In genomic region chr8:38747134-38747533, GRCm38 (mm10) we compare ENCODE assay signal across 11 mouse cellular contexts.
DNase-seq lines count a peak whose midpoint lies in the region; ATAC-seq and TF ChIP-seq lines count a peak whose summit lies in the region.
"Had no signal": no experiment of that assay in that cellular context is flagged by ENCODE, and none has a peak within 500 bp of the region (broad histone marks: within the 10 kb centered on the region; RNA-seq: fewer than 3 reads in every experiment).

No protein-coding gene starts in this region.

- no peak overlapping the region for H3K4me3 ChIP-seq in liver, postnatal 0 days (ENCODE audit: low read depth, low read length)
- H3K4me3 ChIP-seq: embryonic facial prominence, embryonic 12.5 days; stomach, embryonic 15.5 days had no signal

- no peaks in the 10 kb centered on the region for H3K27me3 ChIP-seq in liver, postnatal 0 days (ENCODE audit: insufficient read depth, low read length)
- H3K27me3 ChIP-seq: embryonic facial prominence, embryonic 12.5 days; stomach, embryonic 15.5 days had no signal

- no peak for ATAC-seq in liver, postnatal 0 days
- ATAC-seq: CD4-positive, CD25-positive, alpha-beta regulatory T cell, adult 4 months had no signal

- no peak for TF ChIP-seq CTCF in brain, embryonic 14.5 days (IDR thresholded peaks at IDR 0.05; ENCODE audit: borderline replicate concordance, extremely low read depth, insufficient read depth, insufficient read length)
- no peak for TF ChIP-seq CTCF in liver, postnatal 0 days (IDR thresholded peaks at IDR 0.05; ENCODE audit: low read depth)

- H3K27ac ChIP-seq in liver, postnatal 0 days (ENCODE audit: low read depth) = no peak overlapping the region
- H3K27ac ChIP-seq: embryonic facial prominence, embryonic 12.5 days; stomach, embryonic 15.5 days had no signal

- TF ChIP-seq POLR2A in brain, embryonic 14.5 days (IDR thresholded peaks at IDR 0.05; ENCODE audit: borderline replicate concordance, extremely low read depth, insufficient read depth, insufficient read length, poor library complexity, severe bottlenecking) = no peak

- DNase-seq in heart, postnatal 10 days = peak; percentile 27 to 34
- no peak for DNase-seq in heart, adult 8-10 months (ENCODE audit: low spot score)
- DNase-seq in lung, postnatal 36 days = peak; percentile 2
- no peak for DNase-seq in lung, postnatal 25 days (ENCODE audit: low spot score)
- peak; percentile 20 for DNase-seq in brain, embryonic 14.5 days (ENCODE audit: low read depth)
- DNase-seq in liver, postnatal 0 days = peak; percentile 16
- DNase-seq in left cerebral cortex, postnatal 10 days (ENCODE audit: extremely low spot score in 1 of 2, low spot score in 2 of 2) = no peak
- no peak for DNase-seq in ovary, postnatal 10 days (ENCODE audit: low spot score)

- no peak overlapping the region for H3K4me2 ChIP-seq in liver, postnatal 0 days (ENCODE audit: low read depth, low read length)
- H3K4me2 ChIP-seq: embryonic facial prominence, embryonic 12.5 days; stomach, embryonic 15.5 days had no signal

- no peaks in the 10 kb centered on the region for H3K4me1 ChIP-seq in liver, postnatal 0 days (ENCODE audit: insufficient read depth)
- H3K4me1 ChIP-seq: embryonic facial prominence, embryonic 12.5 days; stomach, embryonic 15.5 days had no signal

- no peak for TF ChIP-seq EP300 in liver, postnatal 0 days (IDR thresholded peaks at IDR 0.05; ENCODE audit: low read depth)

- intact Hi-C loops in heart, postnatal 10 days (cut with DNase I) = no loop called here
- intact Hi-C loops in left cerebral cortex, postnatal 10 days (cut with DNase I) = no loop called here

- H3K9ac ChIP-seq in liver, postnatal 0 days (replicated peaks) = no peak overlapping the region
- H3K9ac ChIP-seq: embryonic facial prominence, embryonic 12.5 days; stomach, embryonic 15.5 days had no signal

- H3K36me3 ChIP-seq in liver, postnatal 0 days (replicated peaks; ENCODE audit: insufficient read depth, low read length) = no peaks in the 10 kb centered on the region
- H3K36me3 ChIP-seq: embryonic facial prominence, embryonic 12.5 days; stomach, embryonic 15.5 days had no signal

- no peaks in the 10 kb centered on the region; the same call in 1 of the 2 replicates for H3K9me3 ChIP-seq in liver, postnatal 0 days (ENCODE audit: low read length)
- H3K9me3 ChIP-seq: embryonic facial prominence, embryonic 12.5 days; stomach, embryonic 15.5 days had no signal

Comparison
In these comparisons a context has a peak if more than half of its experiments do, and no peak if none do; other contexts are left out.
1. DNase-seq: peak in heart, postnatal 10 days (2 of 2), lung, postnatal 36 days (single experiment), brain, embryonic 14.5 days (single experiment) and liver, postnatal 0 days (single experiment); none in heart, adult 8-10 months (single experiment), lung, postnatal 25 days (single experiment), left cerebral cortex, postnatal 10 days (0 of 2) and ovary, postnatal 10 days (single experiment).